Mouse (Mus musculus) limb, embryonic 11.5 days (tissue): ENCODE measurements around the gene Il17f. TPM values are rescaled to one million over a fixed set of nuclear protein-coding genes. Genes with fewer than 3 reads are reported as not detected.

Experiments used
- ATAC-seq: fragments of 200-750 bp; cut with Nextera tagmentation; 2 replicates; pipeline ENCODE4 v1.8.0; 2017; ENCODE audit warnings: low read depth; ENCODE audit not compliant: insufficient number of reproducible peaks, low FRiP score, low TSS enrichment
- DNase-seq: peaks from one replicate; pipeline ENCODE4 v3.0.0-alpha.2; 2015; ENCODE audit warnings: low spot score
- H3K27ac ChIP-seq: fragments of 300-500 bp; sonication (generic); replicated peaks from 2 replicates; pipeline ENCODE4 v1.5.1; 2014; ENCODE audit warnings: low read depth, mild to moderate bottlenecking, low read length
- H3K27me3 ChIP-seq: fragments of 300-500 bp; sonication (generic); 2 replicates; pipeline ENCODE4 v1.6.1; 2014; ENCODE audit warnings: mild to moderate bottlenecking, low read length, mixed read lengths; ENCODE audit not compliant: control insufficient read depth, insufficient read depth
- H3K36me3 ChIP-seq: fragments of 300-500 bp; sonication (generic); 2 replicates; pipeline ENCODE4 v1.6.1; 2014; ENCODE audit warnings: mild to moderate bottlenecking, low read length, moderate library complexity, mixed read lengths; ENCODE audit not compliant: control insufficient read depth, insufficient read depth
- H3K4me1 ChIP-seq: fragments of 300-500 bp; sonication (generic); 2 replicates; pipeline ENCODE4 v1.6.1; 2014; ENCODE audit warnings: low read length, mixed read lengths; ENCODE audit not compliant: control insufficient read depth, insufficient read depth
- H3K4me2 ChIP-seq: fragments of 300-500 bp; sonication (generic); 2 replicates; pipeline ENCODE4 v1.6.1; 2014; ENCODE audit warnings: low read depth, mild to moderate bottlenecking, moderate library complexity; ENCODE audit not compliant: severe bottlenecking
- H3K4me3 ChIP-seq: fragments of 300-500 bp; sonication (generic); 2 replicates; pipeline ENCODE4 v1.5.1; 2014; ENCODE audit warnings: low read depth, low read length
- H3K9ac ChIP-seq: fragments of 300-500 bp; sonication (generic); 2 replicates; pipeline ENCODE4 v1.6.1; 2014; ENCODE audit warnings: mild to moderate bottlenecking, low read length
- H3K9me3 ChIP-seq: fragments of 300-500 bp; sonication (generic); 2 replicates; pipeline ENCODE4 v1.6.1; 2016; ENCODE audit warnings: low read length; ENCODE audit not compliant: control insufficient read depth
- WGBS: fragments of 180-500 bp; shearing (Covaris S2); extraction: QIAGEN DNeasy Blood & Tissue Kit; methylation state at CpG from one replicate; pipeline ENCODE4 v1.1.7; 2014; 5-methylcytosine and 5-hydroxymethylcytosine counted together
- polyA plus RNA-seq: library from polyadenylated mRNA; unstranded; fragments of >200 nt; fragmentation: Nextera tagmentation; extraction: Ambion mirVana; gene quantifications from 2 replicates; pipeline ENCODE4 v1.2.1, GENCODE M21; 2014

The Il17f gene
- polyA plus RNA-seq, 1 experiment from 2014 or later, result not detected

GRCm38 (mm10) chr1:20761411-20761810 lies 29.0 kb downstream of the Il17f start:
- no peak overlapping the region for H3K9ac ChIP-seq
- no peaks in the 10 kb centered on the region for H3K9me3 ChIP-seq
- H3K27ac ChIP-seq, result no peak overlapping the region
- H3K27me3 ChIP-seq, result no peaks in the 10 kb centered on the region
- WGBS, result 87% methylated on average over 4 of the region's 4 CpGs
- no peak overlapping the region for H3K4me3 ChIP-seq
- DNase-seq, result no peak
- no peak overlapping the region for H3K4me2 ChIP-seq
- no peaks in the 10 kb centered on the region for H3K36me3 ChIP-seq
- no peaks in the 10 kb centered on the region for H3K4me1 ChIP-seq
- ATAC-seq, result no peak

GRCm38 (mm10) chr1:20760331-20760730 lies 30.1 kb downstream of the Il17f start:
- WGBS, result 85% methylated on average over 5 of the region's 5 CpGs
- Histone ChIP-seq H3K9ac (no peak overlapping the region), H3K27ac (no peak overlapping the region), H3K4me2 (no peak overlapping the region), H3K9me3 (no peaks in the 10 kb centered on the region), H3K36me3 (no peaks in the 10 kb centered on the region), H3K4me3 (no peak overlapping the region), H3K27me3 (no peaks in the 10 kb centered on the region), H3K4me1 (no peaks in the 10 kb centered on the region)
- DNase-seq (no peak), ATAC-seq (no peak)

GRCm38 (mm10) chr1:20759799-20760198 lies 30.6 kb downstream of the Il17f start:
- ATAC-seq, result no peak
- no peak overlapping the region for H3K9ac ChIP-seq
- WGBS, result 89% methylated on average over 10 of the region's 10 CpGs
- no peak overlapping the region for H3K4me3 ChIP-seq
- no peak overlapping the region for H3K27ac ChIP-seq
- H3K4me1 ChIP-seq, result no peaks in the 10 kb centered on the region
- no peaks in the 10 kb centered on the region for H3K36me3 ChIP-seq
- no peaks in the 10 kb centered on the region for H3K27me3 ChIP-seq
- H3K9me3 ChIP-seq, result no peaks in the 10 kb centered on the region
- no peak overlapping the region for H3K4me2 ChIP-seq
- no peak for DNase-seq

- no peak overlapping the region for H3K27ac ChIP-seq
Observed at GRCm38 (mm10) chr1:20757586-20757985, 32.8 kb downstream of the Il17f start.

DNA sequence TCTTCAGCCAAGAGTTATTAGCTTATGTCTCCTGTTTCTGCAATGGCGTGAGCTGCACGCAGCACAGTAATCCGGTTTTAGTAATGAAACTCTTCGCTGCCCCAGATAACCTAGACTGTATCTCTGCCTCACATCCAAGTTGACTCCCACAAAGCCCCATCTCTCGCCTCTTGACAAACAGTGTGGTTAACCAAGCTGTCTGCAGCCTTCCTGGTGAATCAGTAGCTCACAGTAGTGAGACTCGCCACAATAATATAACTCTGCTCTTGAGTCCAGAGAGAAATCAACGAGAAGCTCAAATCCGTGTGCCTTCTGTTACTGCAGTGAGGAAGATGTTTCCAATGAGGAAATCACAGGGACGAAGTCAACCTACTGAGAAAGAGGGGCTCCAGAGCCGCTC lies 36.0 kb downstream of the Il17f start:
- Histone ChIP-seq H3K9ac (no peak overlapping the region), H3K9me3 (no peaks in the 10 kb centered on the region), H3K27me3 (no peaks in the 10 kb centered on the region), H3K4me3 (no peak overlapping the region), H3K27ac (no peak overlapping the region), H3K36me3 (no peaks in the 10 kb centered on the region), H3K4me1 (no peaks in the 10 kb centered on the region), H3K4me2 (no peak overlapping the region)
- DNase-seq, result no peak
- ATAC-seq, result no peak
- WGBS, result 87% methylated on average over 10 of the region's 10 CpGs

More at GRCm38 (mm10) chr1:20757586-20757985, 32.8 kb downstream of the Il17f start:
- Histone ChIP-seq H3K9me3 (no peaks in the 10 kb centered on the region), H3K36me3 (no peaks in the 10 kb centered on the region), H3K9ac (no peak overlapping the region), H3K4me2 (no peak overlapping the region), H3K4me1 (no peaks in the 10 kb centered on the region), H3K4me3 (no peak overlapping the region), H3K27me3 (no peaks in the 10 kb centered on the region)
- ATAC-seq (no peak), DNase-seq (no peak)
- 77% methylated on average over 3 of the region's 3 CpGs for WGBS

- Histone ChIP-seq H3K27ac (no peak overlapping the region), H3K27me3 (no peaks in the 10 kb centered on the region), H3K9me3 (no peaks in the 10 kb centered on the region), H3K4me1 (no peaks in the 10 kb centered on the region), H3K4me2 (no peak overlapping the region), H3K36me3 (no peaks in the 10 kb centered on the region), H3K4me3 (no peak overlapping the region), H3K9ac (no peak overlapping the region)
- DNase-seq (no peak), ATAC-seq (no peak)
- WGBS, result 69% methylated on average over 3 of the region's 3 CpGs
Observed at GRCm38 (mm10) chr1:20740496-20740998, 49.9 kb downstream of the Il17f start.

DNA sequence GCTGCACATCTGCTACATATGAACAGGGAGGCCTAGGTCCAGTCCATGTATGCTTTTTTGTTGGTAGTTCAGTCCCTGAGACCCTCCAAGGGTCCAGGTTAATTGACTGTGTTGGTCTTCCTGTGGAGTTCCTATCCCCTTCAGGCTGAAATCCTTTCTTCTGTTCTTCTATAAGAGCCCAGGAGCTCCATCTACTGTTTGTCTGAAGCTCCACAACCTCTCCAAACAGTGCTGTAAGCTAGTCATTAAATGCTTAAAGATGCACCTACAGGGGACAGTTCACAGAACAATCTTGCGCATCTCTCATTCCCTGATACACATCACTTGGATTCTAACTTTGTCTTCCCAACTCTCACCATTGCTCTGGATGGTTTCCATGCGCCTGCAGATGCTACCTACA lies 51.9 kb downstream of the Il17f start:
- Histone ChIP-seq H3K4me2 (no peak overlapping the region), H3K4me1 (no peaks in the 10 kb centered on the region), H3K9ac (no peak overlapping the region), H3K4me3 (no peak overlapping the region), H3K27ac (no peak overlapping the region), H3K9me3 (no peaks in the 10 kb centered on the region), H3K27me3 (no peaks in the 10 kb centered on the region), H3K36me3 (no peaks in the 10 kb centered on the region)
- ATAC-seq (no peak), DNase-seq (no peak)
- 84% methylated on average over 2 of the region's 2 CpGs for WGBS

DNA sequence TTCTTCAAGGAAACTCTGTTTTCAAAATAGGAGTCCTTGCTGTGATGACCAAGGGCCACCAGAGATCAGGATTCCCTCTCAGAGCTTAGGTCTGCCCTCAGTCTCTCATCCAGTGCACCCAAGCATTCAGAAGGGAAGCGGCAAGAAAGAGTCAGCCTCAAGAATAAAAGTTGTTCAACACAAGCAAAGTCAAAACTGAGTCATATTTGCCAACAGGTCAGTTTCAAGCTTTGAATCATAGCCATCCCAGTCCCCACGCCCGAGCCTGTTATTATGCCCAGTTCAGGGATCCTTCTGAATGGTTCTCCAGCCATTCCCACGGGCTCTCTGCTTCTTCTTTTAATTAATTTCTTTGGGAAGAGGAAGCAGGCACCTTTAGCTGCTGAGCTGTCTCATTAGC lies 53.8 kb downstream of the Il17f start:
- no peak overlapping the region for H3K9ac ChIP-seq
- no peaks in the 10 kb centered on the region for H3K27me3 ChIP-seq
- 77% methylated on average over 4 of the region's 4 CpGs for WGBS
- H3K9me3 ChIP-seq, result no peaks in the 10 kb centered on the region
- no peak for DNase-seq
- H3K4me3 ChIP-seq, result no peak overlapping the region
- H3K27ac ChIP-seq, result no peak overlapping the region
- H3K4me1 ChIP-seq, result no peaks in the 10 kb centered on the region
- H3K36me3 ChIP-seq, result no peaks in the 10 kb centered on the region
- H3K4me2 ChIP-seq, result no peak overlapping the region
- no peak for ATAC-seq

DNA sequence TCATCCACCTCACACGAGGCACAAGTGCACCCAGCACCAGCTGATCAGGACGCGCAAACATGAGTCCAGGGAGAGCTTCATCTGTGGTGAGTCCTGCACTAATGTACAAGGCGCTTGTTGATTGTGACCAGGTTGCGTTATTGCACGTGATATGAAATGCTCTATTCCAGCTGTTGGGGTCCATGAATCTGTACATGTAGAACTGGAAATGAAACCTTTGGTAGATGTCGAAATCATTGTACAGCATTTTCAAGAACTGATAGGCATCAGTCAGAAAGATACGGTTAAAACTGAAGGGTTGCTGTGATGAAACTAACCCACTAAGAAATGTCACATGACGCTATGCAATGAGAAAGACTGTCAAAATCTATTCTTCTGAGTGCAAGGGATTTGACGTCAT lies 59.5 kb downstream of the Il17f start, which contains the start of gene Il17a:
Gene Il17a (plus strand): TSS at position 3 of the 400 bp plus-strand sequence.
- no peak within 1 kb of the TSS for H3K4me3 ChIP-seq
- H3K36me3 ChIP-seq, result no peaks in the 10 kb centered on the region
- no peaks in the 10 kb centered on the region for H3K4me1 ChIP-seq
- H3K9ac ChIP-seq, result no peak within 1 kb of the TSS
- H3K4me2 ChIP-seq, result no peak within 1 kb of the TSS
- no peak within 1 kb of the TSS for H3K27ac ChIP-seq
- no peak for ATAC-seq
- 95% methylated on average over 10 of the region's 10 CpGs for WGBS
- H3K27me3 ChIP-seq, result no peaks in the 10 kb centered on the region
- DNase-seq, result no peak
- no peaks in the 10 kb centered on the region; the same call in 1 of the 2 replicates for H3K9me3 ChIP-seq
